Mouse (Mus musculus): Measurements from ENCODE around the gene E4f1. TPM values are rescaled to one million over a fixed set of nuclear protein-coding genes. Genes with fewer than 3 reads are reported as not detected.

E4f1 gene
- polyA plus RNA-seq, 1 experiment from 2014 or later = 23.9 TPM

DNA sequence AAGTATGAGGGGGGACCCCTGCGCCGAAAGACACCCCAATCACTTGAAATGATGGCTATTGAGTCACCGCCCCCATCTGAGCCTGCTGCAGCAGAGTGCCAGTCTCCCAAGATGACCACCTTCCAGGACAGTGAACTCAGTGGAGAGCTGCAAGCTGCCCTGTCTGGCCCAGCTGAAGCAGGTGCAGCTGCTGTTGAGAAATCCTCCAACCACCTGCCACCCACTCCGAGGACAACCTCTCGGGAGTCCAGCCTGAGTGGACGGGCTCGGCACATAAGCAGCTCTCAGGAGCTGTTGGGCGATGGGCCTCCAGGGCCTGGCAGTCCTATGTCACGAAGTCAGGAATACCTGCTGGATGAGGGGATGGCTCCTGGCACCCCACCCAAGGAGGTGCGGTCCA, 34.0 kb upstream of the E4f1 start:
- Histone ChIP-seq H3K27me3 (ENCODE audit: control insufficient read depth, insufficient read depth, low read length) (peaks cover 2% of the 10 kb centered on the region; the same call in 1 of the 2 replicates), H3K4me1 (ENCODE audit: control insufficient read depth, insufficient read depth, low read length) (peaks cover 3% of the 10 kb centered on the region; the same call in 1 of the 2 replicates), H3K27ac (replicated peaks; ENCODE audit: low read depth, low read length) (no peak overlapping the region), H3K4me2 (ENCODE audit: low read depth, severe bottlenecking) (no peak overlapping the region), H3K9me3 (ENCODE audit: control insufficient read depth, low read length) (no peaks in the 10 kb centered on the region), H3K9ac (ENCODE audit: low read length) (no peak overlapping the region), H3K4me3 (ENCODE audit: low read depth, low read length) (no peak overlapping the region), H3K36me3 (ENCODE audit: control insufficient read depth, insufficient read depth, low read length) (peaks cover 5% of the 10 kb centered on the region; the same call in 1 of the 2 replicates)
- DNase-seq (ENCODE audit: low spot score) = no peak
- WGBS = 87% methylated on average over 10 of the region's 10 CpGs
- no peak for ATAC-seq (ENCODE audit: insufficient number of reproducible peaks, low FRiP score, low TSS enrichment, low read depth)

DNA sequence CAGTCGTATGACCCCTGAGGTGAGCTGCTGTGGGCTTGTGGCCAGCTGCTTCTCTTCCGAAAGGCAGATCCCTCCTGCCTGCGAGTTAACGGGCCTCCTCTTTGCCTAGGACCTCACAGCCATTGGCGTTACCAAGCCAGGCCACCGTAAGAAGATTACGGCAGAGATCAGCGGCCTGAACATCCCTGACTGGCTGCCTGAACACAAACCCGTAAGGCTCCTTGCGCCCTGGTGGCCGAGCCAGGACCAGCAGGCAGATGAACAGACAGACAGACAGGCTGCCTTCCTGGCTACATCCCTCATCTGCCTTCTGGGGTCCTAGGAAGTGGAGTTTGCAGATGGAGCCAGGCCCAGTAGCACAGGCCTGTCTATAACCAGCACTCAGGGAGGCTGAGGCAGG, 32.1 kb upstream of the E4f1 start:
- no peak overlapping the region for H3K27ac ChIP-seq (replicated peaks; ENCODE audit: low read depth, low read length)
- H3K4me3 ChIP-seq (ENCODE audit: low read depth, low read length) = no peak overlapping the region
- H3K4me1 ChIP-seq (ENCODE audit: control insufficient read depth, insufficient read depth, low read length) = peaks cover 3% of the 10 kb centered on the region; the same call in 1 of the 2 replicates
- H3K9me3 ChIP-seq (ENCODE audit: control insufficient read depth, low read length) = no peaks in the 10 kb centered on the region
- H3K9ac ChIP-seq (ENCODE audit: low read length) = no peak overlapping the region
- peaks cover 2% of the 10 kb centered on the region; the same call in 1 of the 2 replicates for H3K36me3 ChIP-seq (ENCODE audit: control insufficient read depth, insufficient read depth, low read length)
- peak overlapping the region; percentile 7; the same call in 1 of the 2 replicates for H3K4me2 ChIP-seq (ENCODE audit: low read depth, severe bottlenecking)
- ATAC-seq (ENCODE audit: insufficient number of reproducible peaks, low FRiP score, low TSS enrichment, low read depth) (no peak), DNase-seq (ENCODE audit: low spot score) (no peak)
- H3K27me3 ChIP-seq (ENCODE audit: control insufficient read depth, insufficient read depth, low read length) = peaks cover 2% of the 10 kb centered on the region; the same call in 1 of the 2 replicates
- WGBS = 44% methylated on average over 11 of the region's 11 CpGs

DNA sequence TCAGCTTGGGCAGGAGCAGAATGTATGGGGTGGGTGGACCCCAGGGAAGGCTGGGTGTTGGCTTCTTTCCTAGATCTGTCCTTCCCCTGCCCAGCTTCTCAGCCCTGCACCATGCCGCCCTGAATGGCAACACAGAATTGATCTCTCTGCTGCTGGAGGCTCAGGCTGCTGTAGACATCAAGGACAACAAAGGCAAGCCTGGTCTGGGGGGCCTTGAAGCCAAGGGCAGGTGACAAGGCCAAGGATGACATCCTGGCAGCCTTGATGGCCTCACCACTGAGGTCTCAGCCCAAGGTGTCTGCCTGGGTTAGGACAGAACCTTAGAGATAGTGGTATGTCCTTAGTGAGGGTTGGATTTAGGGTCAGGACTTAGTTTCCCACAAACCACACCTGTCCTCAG, 25.9 kb upstream of the E4f1 start:
- no peaks in the 10 kb centered on the region for H3K4me1 ChIP-seq (ENCODE audit: control insufficient read depth, insufficient read depth, low read length)
- ATAC-seq (ENCODE audit: insufficient number of reproducible peaks, low FRiP score, low TSS enrichment, low read depth) (no peak), DNase-seq (ENCODE audit: low spot score) (no peak)
- H3K9ac ChIP-seq (ENCODE audit: low read length) = no peak overlapping the region
- no peak overlapping the region for H3K4me2 ChIP-seq (ENCODE audit: low read depth, severe bottlenecking)
- WGBS = 90% methylated on average over 1 of the region's 1 CpGs
- H3K27ac ChIP-seq (replicated peaks; ENCODE audit: low read depth, low read length) = no peak overlapping the region
- H3K27me3 ChIP-seq (ENCODE audit: control insufficient read depth, insufficient read depth, low read length) = no peaks in the 10 kb centered on the region; the same call in 1 of the 2 replicates
- no peaks in the 10 kb centered on the region for H3K9me3 ChIP-seq (ENCODE audit: control insufficient read depth, low read length)
- no peak overlapping the region for H3K4me3 ChIP-seq (ENCODE audit: low read depth, low read length)
- no peaks in the 10 kb centered on the region for H3K36me3 ChIP-seq (ENCODE audit: control insufficient read depth, insufficient read depth, low read length)

GRCm38 (mm10) chr17:24495443-24495842, 25.3 kb upstream of the E4f1 start:
- no peaks in the 10 kb centered on the region for H3K36me3 ChIP-seq (ENCODE audit: control insufficient read depth, insufficient read depth, low read length)
- no peak overlapping the region for H3K9ac ChIP-seq (ENCODE audit: low read length)
- 70% methylated on average over 3 of the region's 3 CpGs for WGBS
- no peaks in the 10 kb centered on the region for H3K4me1 ChIP-seq (ENCODE audit: control insufficient read depth, insufficient read depth, low read length)
- H3K27me3 ChIP-seq (ENCODE audit: control insufficient read depth, insufficient read depth, low read length) = no peaks in the 10 kb centered on the region; the same call in 1 of the 2 replicates
- H3K27ac ChIP-seq (replicated peaks; ENCODE audit: low read depth, low read length) = no peak overlapping the region
- no peak overlapping the region for H3K4me2 ChIP-seq (ENCODE audit: low read depth, severe bottlenecking)
- no peak overlapping the region for H3K4me3 ChIP-seq (ENCODE audit: low read depth, low read length)
- ATAC-seq (ENCODE audit: insufficient number of reproducible peaks, low FRiP score, low TSS enrichment, low read depth) = no peak
- no peaks in the 10 kb centered on the region for H3K9me3 ChIP-seq (ENCODE audit: control insufficient read depth, low read length)
- no peak for DNase-seq (ENCODE audit: low spot score)

DNA sequence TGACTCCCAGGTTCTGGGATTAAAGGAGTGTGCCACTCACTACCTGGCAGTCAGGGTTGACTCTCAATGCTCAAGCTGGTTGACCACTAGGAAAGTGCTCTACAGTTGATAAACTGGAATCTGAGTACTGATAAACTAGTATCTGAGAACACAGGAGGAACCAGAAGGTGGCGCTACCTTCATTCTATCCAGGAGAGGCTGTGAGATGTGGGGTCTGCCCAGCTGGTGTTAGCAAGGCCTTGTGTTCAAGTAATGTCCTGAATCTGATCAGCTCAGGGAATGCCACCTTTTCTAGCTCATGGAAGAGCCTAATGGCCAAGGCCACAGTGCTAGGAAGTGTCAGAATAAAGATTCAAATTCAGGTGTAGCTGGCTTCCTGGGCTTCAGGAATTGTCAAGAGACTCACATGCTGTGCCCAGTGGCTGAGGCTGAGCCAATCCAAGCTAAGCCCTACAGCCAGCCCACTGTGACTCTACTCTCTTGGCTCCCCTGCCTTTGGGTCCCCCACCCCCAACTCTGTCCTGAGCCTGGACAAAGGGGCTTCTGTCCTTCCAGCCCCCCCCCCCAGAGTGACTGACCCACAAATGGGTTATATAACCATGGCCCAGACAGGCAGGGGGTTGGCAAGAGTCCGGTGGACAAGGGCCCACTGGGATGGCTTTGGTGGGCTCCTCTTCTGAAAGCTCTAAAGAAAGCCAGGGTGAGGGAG, 24.7 kb upstream of the E4f1 start:
- Histone ChIP-seq H3K9me3 (ENCODE audit: control insufficient read depth, low read length) (no peaks in the 10 kb centered on the region), H3K36me3 (ENCODE audit: control insufficient read depth, insufficient read depth, low read length) (no peaks in the 10 kb centered on the region), H3K4me3 (ENCODE audit: low read depth, low read length) (no peak overlapping the region), H3K4me1 (ENCODE audit: control insufficient read depth, insufficient read depth, low read length) (0 out of 2 replicates have a peak, but pooled peaks cover under 1% of the 10 kb centered on the region), H3K27me3 (ENCODE audit: control insufficient read depth, insufficient read depth, low read length) (peaks cover under 1% of the 10 kb centered on the region), H3K27ac (replicated peaks; ENCODE audit: low read depth, low read length) (no peak overlapping the region), H3K9ac (ENCODE audit: low read length) (no peak overlapping the region), H3K4me2 (ENCODE audit: low read depth, severe bottlenecking) (no peak overlapping the region)
- 44% methylated on average over 2 of the region's 2 CpGs for WGBS
- DNase-seq (ENCODE audit: low spot score) (peak; percentile 77), ATAC-seq (ENCODE audit: insufficient number of reproducible peaks, low FRiP score, low TSS enrichment, low read depth) (no peak)

- Histone ChIP-seq H3K9ac (ENCODE audit: low read length) (no peak overlapping the region), H3K4me3 (ENCODE audit: low read depth, low read length) (no peak overlapping the region), H3K4me1 (ENCODE audit: control insufficient read depth, insufficient read depth, low read length) (peaks cover 10% of the 10 kb centered on the region), H3K4me2 (ENCODE audit: low read depth, severe bottlenecking) (no peak overlapping the region), H3K27ac (replicated peaks; ENCODE audit: low read depth, low read length) (no peak overlapping the region), H3K9me3 (ENCODE audit: control insufficient read depth, low read length) (no peaks in the 10 kb centered on the region), H3K27me3 (ENCODE audit: control insufficient read depth, insufficient read depth, low read length) (peaks cover 9% of the 10 kb centered on the region), H3K36me3 (ENCODE audit: control insufficient read depth, insufficient read depth, low read length) (no peaks in the 10 kb centered on the region)
- WGBS = 85% methylated on average over 4 of the region's 4 CpGs
- no peak for ATAC-seq (ENCODE audit: insufficient number of reproducible peaks, low FRiP score, low TSS enrichment, low read depth)
- DNase-seq (ENCODE audit: low spot score) = no peak
Measured at GRCm38 (mm10) chr17:24490399-24490798, 20.3 kb upstream of the E4f1 start.

DNA sequence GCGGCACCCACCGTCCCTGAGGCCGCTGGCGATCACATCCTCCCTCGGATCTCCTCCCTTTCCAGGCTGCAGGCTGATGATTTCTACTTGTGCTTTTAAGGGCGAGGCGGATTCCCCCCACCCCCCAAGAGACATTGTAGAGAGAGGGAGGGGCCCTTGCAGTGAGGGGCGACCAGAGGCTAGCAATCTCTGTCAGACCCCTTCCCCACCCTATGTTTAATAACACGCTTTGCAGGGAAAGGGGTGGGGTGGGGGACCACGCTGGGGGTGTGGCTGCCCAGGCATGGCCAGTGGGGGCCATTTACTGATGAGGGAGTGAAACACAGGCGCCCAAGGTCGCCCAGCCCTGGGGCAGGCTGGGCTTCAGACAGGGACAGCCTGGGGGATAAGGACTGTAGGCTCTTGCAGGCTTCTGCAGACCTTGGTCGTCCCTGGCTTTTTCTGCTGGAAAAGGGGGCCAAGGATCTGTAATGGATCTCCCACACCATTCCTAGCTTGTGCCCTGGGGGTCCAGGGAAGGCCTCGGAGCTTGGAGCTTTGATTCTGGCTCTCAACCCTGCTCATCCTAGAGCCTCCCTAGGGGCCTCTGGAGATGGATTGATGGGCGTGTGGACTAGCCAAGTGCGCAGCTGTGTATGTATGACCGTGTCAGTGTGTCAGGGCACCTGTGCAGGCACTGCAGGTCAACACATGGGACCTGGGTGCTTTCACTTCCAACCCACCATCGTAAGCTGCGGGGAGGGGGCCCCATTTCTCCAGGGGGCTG, 19.3 kb upstream of the E4f1 start:
- no peak for DNase-seq (ENCODE audit: low spot score)
- H3K27ac ChIP-seq (replicated peaks; ENCODE audit: low read depth, low read length) = no peak overlapping the region
- WGBS = 20% methylated on average over 19 of the region's 19 CpGs

DNA sequence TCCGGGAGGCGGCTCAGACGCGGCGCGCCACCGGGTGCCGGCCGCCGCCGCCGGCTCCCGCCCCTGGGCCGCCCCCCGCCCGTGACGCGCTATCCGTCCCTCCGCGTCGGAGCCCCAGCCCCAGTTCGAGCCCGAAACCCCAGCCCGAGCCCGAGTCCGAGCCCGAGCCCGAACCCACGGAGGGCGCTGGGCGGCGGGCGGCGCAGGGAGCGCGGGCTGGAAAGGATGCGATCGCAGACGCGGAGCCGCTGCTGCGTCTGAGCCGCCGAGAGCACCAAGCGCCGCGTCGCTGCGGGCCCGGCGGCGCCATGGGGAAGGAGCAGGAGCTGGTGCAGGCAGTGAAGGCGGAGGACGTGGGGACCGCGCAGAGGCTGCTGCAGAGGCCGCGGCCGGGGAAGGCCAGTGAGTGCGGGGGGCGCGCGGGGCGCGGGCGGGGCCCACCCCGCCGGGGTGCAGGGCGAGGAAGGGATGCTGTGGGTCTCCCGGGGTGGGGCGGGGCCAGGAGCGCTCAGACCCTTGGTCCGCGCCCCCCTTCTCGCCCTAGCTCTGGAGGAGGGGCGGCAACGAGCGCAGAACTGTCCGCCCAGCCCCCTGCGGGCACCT, 18.6 kb upstream of the E4f1 start:
- no peaks in the 10 kb centered on the region for H3K36me3 ChIP-seq (ENCODE audit: control insufficient read depth, insufficient read depth, low read length)
- WGBS = 1% methylated on average over 60 of the region's 81 CpGs
- peak overlapping the region; percentile 80 for H3K4me2 ChIP-seq (ENCODE audit: low read depth, severe bottlenecking)
- no peaks in the 10 kb centered on the region for H3K9me3 ChIP-seq (ENCODE audit: control insufficient read depth, low read length)
- no peak overlapping the region for H3K27ac ChIP-seq (replicated peaks; ENCODE audit: low read depth, low read length)
- H3K9ac ChIP-seq (ENCODE audit: low read length) = peak overlapping the region; percentile 78
- ATAC-seq (ENCODE audit: insufficient number of reproducible peaks, low FRiP score, low TSS enrichment, low read depth) (peak; percentile 36), DNase-seq (ENCODE audit: low spot score) (peak; percentile 61)
- H3K4me3 ChIP-seq (ENCODE audit: low read depth, low read length) = peak overlapping the region; percentile 82
- peaks cover 12% of the 10 kb centered on the region for H3K4me1 ChIP-seq (ENCODE audit: control insufficient read depth, insufficient read depth, low read length)
- H3K27me3 ChIP-seq (ENCODE audit: control insufficient read depth, insufficient read depth, low read length) = peaks cover 9% of the 10 kb centered on the region

More for the DNA sequence above, 19.3 kb upstream of the E4f1 start:
- H3K4me2 ChIP-seq (ENCODE audit: low read depth, severe bottlenecking) = peak overlapping the region; percentile 80
- H3K36me3 ChIP-seq (ENCODE audit: control insufficient read depth, insufficient read depth, low read length) = no peaks in the 10 kb centered on the region
- H3K27me3 ChIP-seq (ENCODE audit: control insufficient read depth, insufficient read depth, low read length) = peaks cover 9% of the 10 kb centered on the region
- H3K4me3 ChIP-seq (ENCODE audit: low read depth, low read length) = peak overlapping the region; percentile 82
- H3K9ac ChIP-seq (ENCODE audit: low read length) = peak overlapping the region; percentile 78
- peaks cover 12% of the 10 kb centered on the region for H3K4me1 ChIP-seq (ENCODE audit: control insufficient read depth, insufficient read depth, low read length)
- H3K9me3 ChIP-seq (ENCODE audit: control insufficient read depth, low read length) = no peaks in the 10 kb centered on the region
- ATAC-seq (ENCODE audit: insufficient number of reproducible peaks, low FRiP score, low TSS enrichment, low read depth) = peak; percentile 3; the same call in 1 of the 2 replicates

Data from limb, embryonic 11.5 days (tissue).